Mouse (Mus musculus) intestine, embryonic 15.5 days (tissue): ENCODE measurements around the gene Bcl2. TPM values are rescaled to one million over a fixed set of nuclear protein-coding genes. Genes with fewer than 3 reads are reported as not detected.
"Not testable (repeated sequence)": the region's sequence is repeated elsewhere in the genome, so short reads cannot be mapped to it uniquely, and the experiment has no call there.

ENCODE experiments used
- ATAC-seq: fragments of 200-750 bp; cut with Nextera tagmentation; 2 replicates; pipeline ENCODE4 v1.8.0; 2017; ENCODE audit warnings: moderate TSS enrichment, moderate library complexity
- H3K27ac ChIP-seq: fragments of 300-500 bp; sonication (generic); 2 replicates; pipeline ENCODE4 v1.5.1; 2015; ENCODE audit warnings: mild to moderate bottlenecking, inconsistent platforms
- H3K27me3 ChIP-seq: fragments of 300-500 bp; sonication (generic); replicated peaks from 2 replicates; pipeline ENCODE4 v1.6.1; 2015; ENCODE audit warnings: inconsistent platforms
- H3K36me3 ChIP-seq: fragments of 300-500 bp; sonication (generic); 2 replicates; pipeline ENCODE4 v1.6.1; 2015; ENCODE audit warnings: inconsistent platforms
- H3K4me1 ChIP-seq: fragments of 300-500 bp; sonication (generic); replicated peaks from 2 replicates; pipeline ENCODE4 v1.6.1; 2015; ENCODE audit warnings: inconsistent platforms
- H3K4me2 ChIP-seq: fragments of 300-500 bp; sonication (generic); replicated peaks from 2 replicates; pipeline ENCODE4 v1.6.1; 2015; ENCODE audit warnings: mild to moderate bottlenecking, inconsistent platforms
- H3K4me3 ChIP-seq: fragments of 300-500 bp; sonication (generic); replicated peaks from 2 replicates; pipeline ENCODE4 v1.5.1; 2015; ENCODE audit warnings: inconsistent platforms
- H3K9ac ChIP-seq: fragments of 300-500 bp; sonication (generic); 2 replicates; pipeline ENCODE4 v1.6.1; 2015; ENCODE audit warnings: inconsistent platforms
- H3K9me3 ChIP-seq: fragments of 300-500 bp; sonication (generic); 2 replicates; pipeline ENCODE4 v1.6.1; 2016; ENCODE audit warnings: inconsistent platforms
- WGBS: fragments of 180-500 bp; shearing (Covaris S2); methylation state at CpG from one replicate; pipeline ENCODE4 v1.1.7; 2015; 5-methylcytosine and 5-hydroxymethylcytosine counted together
- polyA plus RNA-seq: library from polyadenylated mRNA; unstranded; fragments of >200 nt; fragmentation: Nextera tagmentation; extraction: Ambion mirVana; gene quantifications from 2 replicates; pipeline ENCODE4 v1.2.1, GENCODE M21; 2015

The Bcl2 gene
- polyA plus RNA-seq, 1 experiment from 2014 or later = 13.2 TPM

DNA sequence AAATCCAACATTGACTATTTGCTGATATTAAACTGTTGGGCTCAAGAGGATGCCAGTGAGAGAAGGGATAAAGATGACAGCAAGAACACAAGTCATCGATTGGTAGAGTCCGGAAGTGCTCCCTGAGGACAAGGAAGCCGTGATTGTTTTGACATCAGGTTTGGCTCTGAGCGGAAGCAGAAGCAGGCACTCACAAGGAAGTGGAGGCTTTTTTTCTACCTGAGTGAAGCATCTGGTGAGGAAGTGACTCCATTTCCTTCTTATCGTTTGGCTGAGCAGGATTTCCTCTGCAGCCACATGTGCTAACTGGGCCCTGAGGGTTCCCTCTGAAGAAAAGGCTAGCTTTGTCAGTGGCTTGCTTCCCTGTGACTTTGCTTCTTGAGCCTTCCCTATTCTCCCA lies 165.0 kb downstream of the Bcl2 start:
- Histone ChIP-seq H3K9ac (no peak overlapping the region), H3K36me3 (no peaks in the 10 kb centered on the region), H3K9me3 (no peaks in the 10 kb centered on the region), H3K27me3 (no peaks in the 10 kb centered on the region), H3K4me2 (no peak overlapping the region), H3K4me1 (peaks cover 17% of the 10 kb centered on the region; the same call in 1 of the 2 replicates), H3K4me3 (no peak overlapping the region), H3K27ac (no peak overlapping the region)
- WGBS = 66% methylated on average over 5 of the region's 5 CpGs
- no peak for ATAC-seq

DNA sequence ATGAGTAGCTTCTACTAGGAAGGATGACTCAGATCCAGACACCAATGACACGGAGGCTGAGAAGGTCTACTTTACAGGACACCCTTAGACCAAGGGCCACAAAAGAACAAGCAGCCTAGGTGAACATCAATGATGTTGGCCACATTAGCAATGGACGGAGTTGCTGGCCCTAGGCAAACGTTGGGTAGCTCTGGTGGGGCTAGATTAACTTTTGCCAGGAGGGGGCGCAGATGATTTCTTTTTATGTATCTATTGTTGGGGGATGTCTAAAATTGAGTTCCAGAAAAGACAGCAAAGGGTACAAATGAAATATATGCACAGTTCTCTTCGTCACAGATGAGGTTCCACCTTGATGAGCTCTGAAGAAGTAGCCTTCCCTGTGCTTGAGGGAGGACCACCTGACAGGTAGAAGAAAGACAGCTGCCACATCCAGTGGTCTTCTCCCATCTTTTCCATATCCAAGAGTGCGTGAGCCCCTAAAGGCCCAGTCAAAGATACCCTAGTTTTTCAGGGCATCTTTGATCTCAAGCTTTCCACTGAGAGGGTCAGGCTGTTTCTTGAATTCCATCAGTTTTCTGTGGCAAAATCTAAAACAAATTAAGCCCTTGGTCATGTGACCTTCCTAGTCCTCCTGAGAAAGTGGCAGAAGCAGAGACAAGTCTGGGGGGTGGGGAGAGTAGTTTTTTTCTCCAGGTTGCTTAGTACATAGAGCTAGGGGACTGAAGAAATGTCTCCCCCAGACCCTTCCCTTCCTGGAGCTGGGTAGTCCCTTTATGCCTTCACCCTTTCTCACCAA lies 169.1 kb downstream of the Bcl2 start:
- Histone ChIP-seq H3K4me1 (no peaks in the 10 kb centered on the region; the same call in 1 of the 2 replicates), H3K27ac (no peak overlapping the region), H3K9ac (no peak overlapping the region), H3K4me3 (no peak overlapping the region), H3K4me2 (no peak overlapping the region), H3K36me3 (no peaks in the 10 kb centered on the region), H3K27me3 (no peaks in the 10 kb centered on the region), H3K9me3 (no peaks in the 10 kb centered on the region)
- WGBS = 62% methylated on average over 6 of the region's 6 CpGs
- no peak for ATAC-seq

DNA sequence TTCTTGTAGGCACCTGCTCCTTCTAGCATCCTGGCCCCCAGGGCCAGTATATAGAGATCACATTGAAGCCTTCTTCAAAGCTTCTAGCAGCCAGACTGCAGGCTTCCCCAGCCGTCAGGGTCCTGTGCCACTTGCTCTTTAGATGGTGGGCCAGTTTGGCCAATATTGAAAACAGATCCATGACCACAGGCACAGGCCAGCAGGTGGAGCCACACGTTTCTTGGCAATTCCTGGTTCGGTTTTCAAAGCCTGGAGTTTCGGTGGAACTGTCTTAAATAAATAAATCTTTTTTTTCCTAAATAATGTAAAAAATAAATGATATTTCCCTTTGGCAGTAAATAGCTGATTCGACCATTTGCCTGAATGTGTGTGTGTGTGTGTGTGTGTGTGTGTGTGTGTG lies 171.3 kb downstream of the Bcl2 start:
- H3K4me1 ChIP-seq = peaks cover 4% of the 10 kb centered on the region; the same call in 1 of the 2 replicates
- no peak overlapping the region for H3K4me2 ChIP-seq
- H3K9me3 ChIP-seq = no peaks in the 10 kb centered on the region
- no peak overlapping the region for H3K4me3 ChIP-seq
- no peak overlapping the region for H3K9ac ChIP-seq
- no peak overlapping the region for H3K27ac ChIP-seq
- 38% methylated on average over 5 of the region's 5 CpGs for WGBS
- no peaks in the 10 kb centered on the region for H3K36me3 ChIP-seq
- no peak for ATAC-seq
- H3K27me3 ChIP-seq = no peaks in the 10 kb centered on the region

DNA sequence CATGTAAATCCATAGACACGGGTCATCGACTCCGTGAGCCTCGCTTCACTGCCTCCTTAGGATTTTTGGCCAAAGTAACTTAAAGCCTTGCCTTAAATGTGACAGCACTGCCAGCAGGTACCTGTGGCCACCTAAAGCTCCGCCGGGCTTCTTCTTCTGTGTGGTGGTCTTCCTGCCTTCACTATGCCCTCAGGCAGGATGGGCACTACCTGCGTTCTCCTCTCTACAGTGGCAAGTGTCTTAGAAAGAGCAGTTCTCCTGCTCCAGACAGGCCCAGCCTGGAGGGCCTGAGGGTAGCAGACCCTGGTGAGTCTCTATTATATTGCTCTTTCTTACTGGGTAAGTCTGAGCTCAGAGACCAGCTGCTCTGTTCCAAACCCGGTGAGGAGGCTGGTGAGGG lies 172.2 kb downstream of the Bcl2 start:
- ATAC-seq = no peak
- H3K27me3 ChIP-seq = no peaks in the 10 kb centered on the region
- H3K36me3 ChIP-seq = no peaks in the 10 kb centered on the region
- no peaks in the 10 kb centered on the region for H3K9me3 ChIP-seq
- no peak overlapping the region for H3K9ac ChIP-seq
- H3K4me1 ChIP-seq = peaks cover 4% of the 10 kb centered on the region; the same call in 1 of the 2 replicates
- 80% methylated on average over 8 of the region's 8 CpGs for WGBS
- no peak overlapping the region for H3K4me3 ChIP-seq
- no peak overlapping the region for H3K27ac ChIP-seq
- H3K4me2 ChIP-seq = no peak overlapping the region

- Histone ChIP-seq H3K36me3 (no peaks in the 10 kb centered on the region), H3K4me3 (no peak overlapping the region), H3K9me3 (no peaks in the 10 kb centered on the region), H3K27me3 (no peaks in the 10 kb centered on the region), H3K9ac (no peak overlapping the region), H3K27ac (no peak overlapping the region), H3K4me2 (no peak overlapping the region), H3K4me1 (peaks cover 4% of the 10 kb centered on the region; the same call in 1 of the 2 replicates)
- 73% methylated on average over 3 of the region's 3 CpGs for WGBS
- ATAC-seq = no peak
These were observed 173.9 kb downstream of the Bcl2 start for GRCm38 (mm10) chr1:106540130-106540529.

DNA sequence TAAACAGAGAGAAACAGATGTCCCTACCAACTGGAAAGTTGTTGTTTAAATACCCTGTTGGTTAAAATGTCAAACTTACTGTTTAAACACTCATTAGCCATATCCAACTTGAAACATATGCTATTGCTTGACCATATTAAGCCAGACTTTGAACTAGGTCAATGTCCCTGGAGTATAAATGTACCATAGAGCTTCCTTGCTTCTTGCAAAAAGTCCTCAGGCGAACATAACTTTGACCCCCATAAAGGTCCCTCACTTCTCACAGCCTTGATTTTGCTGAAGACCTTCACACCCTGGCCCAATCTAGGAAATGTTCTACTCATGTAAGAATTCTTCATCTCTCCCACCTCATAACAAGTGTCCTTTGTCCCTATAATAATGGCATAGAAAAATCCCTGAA lies 175.0 kb downstream of the Bcl2 start:
- no peaks in the 10 kb centered on the region for H3K27me3 ChIP-seq
- H3K4me1 ChIP-seq = peaks cover 4% of the 10 kb centered on the region; the same call in 1 of the 2 replicates
- no peak overlapping the region for H3K4me2 ChIP-seq
- H3K9ac ChIP-seq = no peak overlapping the region
- WGBS = 66% methylated on average over 1 of the region's 1 CpGs
- H3K9me3 ChIP-seq = no peaks in the 10 kb centered on the region
- no peak overlapping the region for H3K27ac ChIP-seq
- H3K4me3 ChIP-seq = no peak overlapping the region
- ATAC-seq = peak; percentile 62
- no peaks in the 10 kb centered on the region for H3K36me3 ChIP-seq

DNA sequence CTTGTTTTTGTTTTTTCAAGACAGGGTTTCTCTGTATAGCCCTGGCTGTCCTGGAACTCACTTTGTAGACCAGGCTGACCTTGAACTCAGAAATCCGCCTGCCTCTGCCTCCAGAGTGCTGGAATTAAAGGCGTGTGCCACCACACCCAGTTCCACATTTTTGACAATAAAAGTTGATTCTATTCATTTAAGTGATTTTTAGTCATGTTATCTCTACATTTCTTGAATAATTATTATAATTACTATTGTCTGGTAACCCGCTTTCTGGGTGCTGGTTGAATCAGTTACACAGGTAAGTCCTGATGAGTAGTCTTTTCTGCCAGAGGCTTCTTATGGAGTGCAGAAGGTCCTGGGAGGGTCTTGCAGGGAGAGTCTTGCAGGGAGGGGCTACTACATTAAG lies 179.2 kb downstream of the Bcl2 start:
- not testable (repeated sequence) for H3K27me3 ChIP-seq, H3K9me3 ChIP-seq, H3K36me3 ChIP-seq, H3K4me2 ChIP-seq, H3K9ac ChIP-seq, H3K27ac ChIP-seq, H3K4me3 ChIP-seq, H3K4me1 ChIP-seq, ATAC-seq
- whole genome bisulfite sequencing = 90% methylated on average over 3 of the region's 3 CpGs

DNA sequence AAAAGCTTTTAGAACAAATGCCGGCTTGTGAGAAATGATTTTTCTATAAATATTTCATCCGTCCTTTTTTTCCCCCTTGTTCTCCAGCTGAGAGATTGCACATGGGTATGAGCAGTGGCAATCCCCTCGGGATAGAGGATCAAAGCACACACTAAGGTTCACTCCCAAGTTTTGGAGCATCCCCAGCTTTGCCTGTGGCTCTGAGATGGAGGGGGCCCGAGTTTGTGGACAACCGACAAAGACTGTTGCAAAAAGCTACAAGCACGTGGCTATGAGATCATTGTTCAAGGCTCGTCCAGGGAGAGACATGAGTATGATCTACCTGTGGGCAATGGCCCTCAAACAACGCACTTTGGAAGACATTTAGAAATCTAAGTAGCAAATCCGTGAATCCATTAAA lies 184.5 kb downstream of the Bcl2 start:
- Histone ChIP-seq H3K4me1 (no peaks in the 10 kb centered on the region), H3K4me3 (no peak overlapping the region), H3K27ac (no peak overlapping the region), H3K36me3 (no peaks in the 10 kb centered on the region), H3K4me2 (no peak overlapping the region), H3K27me3 (no peaks in the 10 kb centered on the region), H3K9ac (no peak overlapping the region), H3K9me3 (no peaks in the 10 kb centered on the region)
- WGBS = 90% methylated on average over 9 of the region's 9 CpGs
- ATAC-seq = no peak

DNA sequence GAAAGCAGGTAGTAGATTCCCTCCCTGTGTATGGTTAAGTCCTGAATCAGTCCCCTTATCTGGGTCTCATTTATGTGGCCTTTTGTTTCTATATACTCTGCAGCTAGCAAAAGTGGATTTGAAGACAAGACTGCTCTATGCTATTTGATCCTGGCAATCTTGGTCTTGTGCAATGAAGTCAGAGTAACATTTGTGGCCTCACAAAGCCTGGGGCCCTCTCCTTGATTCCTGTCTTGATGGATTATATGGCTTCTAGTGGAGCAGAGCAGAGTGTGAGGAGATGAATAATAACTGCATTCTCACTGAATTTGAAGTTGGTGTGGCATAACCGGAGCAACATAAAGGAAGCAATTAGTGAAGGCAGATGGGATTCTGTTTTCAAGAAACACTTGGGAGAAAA lies 186.5 kb downstream of the Bcl2 start:
- no peaks in the 10 kb centered on the region for H3K36me3 ChIP-seq
- H3K9ac ChIP-seq = no peak overlapping the region
- H3K9me3 ChIP-seq = no peaks in the 10 kb centered on the region
- H3K4me1 ChIP-seq = no peaks in the 10 kb centered on the region
- no peak overlapping the region for H3K27ac ChIP-seq
- H3K27me3 ChIP-seq = no peaks in the 10 kb centered on the region
- 79% methylated on average over 1 of the region's 1 CpGs for WGBS
- ATAC-seq = no peak
- no peak overlapping the region for H3K4me3 ChIP-seq
- H3K4me2 ChIP-seq = no peak overlapping the region

DNA sequence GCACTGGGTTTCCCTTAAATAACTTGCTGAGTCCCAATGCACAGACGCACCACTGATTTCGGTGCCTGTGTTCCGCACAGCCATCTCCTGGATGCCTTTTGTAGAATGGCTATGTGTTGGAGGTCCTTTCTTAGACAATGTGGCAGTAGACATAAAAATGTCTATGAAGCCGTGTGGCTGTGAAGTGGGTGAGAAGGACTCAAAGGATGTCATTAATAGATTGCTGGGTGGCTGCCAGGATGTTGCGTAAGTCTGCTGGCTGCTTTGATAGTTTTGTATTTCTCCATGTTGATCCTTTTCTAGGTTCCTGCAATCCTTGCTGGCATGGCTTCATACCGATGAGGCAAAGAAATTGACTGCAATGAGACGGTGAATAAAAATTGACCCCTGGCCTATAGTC lies 187.3 kb downstream of the Bcl2 start:
- H3K4me3 ChIP-seq = no peak overlapping the region
- H3K4me2 ChIP-seq = no peak overlapping the region
- H3K9ac ChIP-seq = no peak overlapping the region
- no peaks in the 10 kb centered on the region for H3K4me1 ChIP-seq
- H3K27me3 ChIP-seq = no peaks in the 10 kb centered on the region
- H3K36me3 ChIP-seq = no peaks in the 10 kb centered on the region
- no peaks in the 10 kb centered on the region for H3K9me3 ChIP-seq
- no peak overlapping the region for H3K27ac ChIP-seq
- WGBS = 73% methylated on average over 7 of the region's 7 CpGs
- no peak for ATAC-seq

GRCm38 (mm10) chr1:106526112-106526511 lies 188.0 kb downstream of the Bcl2 start:
- Histone ChIP-seq H3K4me3 (no peak overlapping the region), H3K9me3 (no peaks in the 10 kb centered on the region), H3K4me2 (no peak overlapping the region), H3K27ac (no peak overlapping the region), H3K9ac (no peak overlapping the region), H3K36me3 (no peaks in the 10 kb centered on the region), H3K4me1 (no peaks in the 10 kb centered on the region), H3K27me3 (no peaks in the 10 kb centered on the region)
- 81% methylated on average over 3 of the region's 3 CpGs for WGBS
- no peak for ATAC-seq

DNA sequence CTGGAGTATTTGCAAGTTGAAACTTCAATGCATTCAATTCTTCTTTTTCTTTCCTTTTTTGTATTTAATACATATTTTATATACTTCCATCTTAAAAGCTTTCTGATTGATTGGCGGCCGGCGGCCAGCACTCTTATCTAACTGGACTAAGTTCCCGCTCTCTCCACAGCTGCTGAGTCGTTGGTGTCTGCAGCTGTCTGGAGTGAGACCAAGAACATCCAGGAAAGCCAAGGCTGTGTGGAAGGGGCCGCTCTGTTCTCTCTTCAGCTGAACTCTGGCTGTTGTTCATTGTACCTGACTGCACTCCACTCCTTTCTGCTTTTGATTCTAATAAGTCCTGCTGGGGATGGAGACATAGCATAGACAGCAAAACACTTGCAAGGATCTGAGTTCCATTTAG lies 190.3 kb downstream of the Bcl2 start:
- Histone ChIP-seq H3K4me1 (no peaks in the 10 kb centered on the region), H3K4me2 (no peak overlapping the region), H3K27me3 (no peaks in the 10 kb centered on the region), H3K9me3 (no peaks in the 10 kb centered on the region), H3K4me3 (no peak overlapping the region), H3K36me3 (no peaks in the 10 kb centered on the region), H3K9ac (no peak overlapping the region), H3K27ac (no peak overlapping the region)
- 0 out of 2 replicates have a peak, but pooled peaks have one; percentile 46 for ATAC-seq
- 66% methylated on average over 6 of the region's 6 CpGs for WGBS

DNA sequence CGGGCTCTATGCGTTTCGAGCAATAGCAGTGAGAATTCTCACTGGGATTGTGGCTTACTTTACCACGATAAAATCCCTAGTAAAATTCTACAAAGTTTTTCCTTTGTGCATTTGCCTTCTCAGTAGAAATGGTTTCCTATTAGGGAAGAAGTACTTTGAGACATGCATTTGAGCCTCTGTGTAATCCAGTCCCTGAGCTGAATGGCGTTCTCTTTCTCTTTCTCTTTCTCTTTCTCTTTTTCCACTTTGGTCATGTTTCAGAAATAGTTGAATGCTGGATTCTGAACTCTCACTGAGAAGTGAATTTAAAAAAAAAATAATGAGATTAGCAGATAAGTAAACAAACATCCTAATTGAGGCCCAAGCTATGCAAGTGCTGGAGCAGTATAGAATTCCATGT lies 191.1 kb downstream of the Bcl2 start:
- 80% methylated on average over 5 of the region's 5 CpGs for WGBS
- H3K9ac ChIP-seq = no peak overlapping the region
- no peaks in the 10 kb centered on the region for H3K9me3 ChIP-seq
- no peak overlapping the region for H3K4me2 ChIP-seq
- H3K27ac ChIP-seq = no peak overlapping the region
- H3K4me3 ChIP-seq = no peak overlapping the region
- no peaks in the 10 kb centered on the region for H3K36me3 ChIP-seq
- no peaks in the 10 kb centered on the region for H3K27me3 ChIP-seq
- H3K4me1 ChIP-seq = no peaks in the 10 kb centered on the region
- no peak for ATAC-seq
